ENCODE assay signal across 11 mouse cellular contexts in genomic region chr9:120709146-120709655, GRCm38 (mm10).
DNase-seq lines count a peak whose midpoint lies in the region; ATAC-seq and TF ChIP-seq lines count a peak whose summit lies in the region.
"Had no signal": no experiment of that assay in that cellular context is flagged by ENCODE, and none has a peak within 500 bp of the region (broad histone marks: within the 10 kb centered on the region; RNA-seq: fewer than 3 reads in every experiment).

No protein-coding gene starts in this region.

- H3K27ac ChIP-seq in heart, embryonic 10.5 days: peak overlapping the region; percentile 54; the same call in 1 of the 2 replicates
- H3K27ac ChIP-seq in limb, embryonic 14.5 days (replicated peaks; ENCODE audit: low read depth, low read length): no peak overlapping the region
- H3K27ac ChIP-seq: liver, embryonic 13.5 days had no signal

- intact Hi-C loops in heart, postnatal 10 days (cut with DNase I): no loop called here
- intact Hi-C loops in left cerebral cortex, postnatal 4 days (cut with DNase I): no loop called here

- no peaks in the 10 kb centered on the region for H3K27me3 ChIP-seq in heart, embryonic 10.5 days (ENCODE audit: insufficient read depth, poor library complexity, severe bottlenecking)
- H3K27me3 ChIP-seq in limb, embryonic 14.5 days (ENCODE audit: control insufficient read depth, insufficient read depth, low read length): no peaks in the 10 kb centered on the region
- H3K27me3 ChIP-seq: liver, embryonic 13.5 days had no signal

- peak overlapping the region; percentile 37 for H3K4me3 ChIP-seq in heart, embryonic 10.5 days
- no peak overlapping the region for H3K4me3 ChIP-seq in limb, embryonic 14.5 days (replicated peaks; ENCODE audit: low read length)
- H3K4me3 ChIP-seq: liver, embryonic 13.5 days had no signal

- WGBS in heart, embryonic 10.5 days: 52% methylated on average over 10 of the region's 10 CpGs
- 59% methylated on average over 10 of the region's 10 CpGs for WGBS in limb, embryonic 14.5 days

- no peak for DNase-seq in heart, embryonic 10.5 days (ENCODE audit: low spot score)
- DNase-seq in heart, postnatal 10 days: no peak
- DNase-seq in 3T3-L1 (ENCODE audit: low read depth, low spot score): peak; percentile 51
- peak; percentile 50 for DNase-seq in fibroblast of lung, adult 2 months (ENCODE audit: low read depth)
- no peak for DNase-seq in limb, embryonic 14.5 days (ENCODE audit: low spot score)
- no peak for DNase-seq in embryo, embryonic 10.5 days (ENCODE audit: low spot score)
- no peak for DNase-seq in left cerebral cortex, postnatal 4 days
- DNase-seq: adrenal gland, adult 8-10 months; B cell, adult 2 months; liver, embryonic 13.5 days had no signal

- H3K4me2 ChIP-seq in limb, embryonic 14.5 days (replicated peaks; ENCODE audit: low read depth, low read length, severe bottlenecking): peak overlapping the region; percentile 31; the same call in 1 of the 2 replicates
- H3K4me2 ChIP-seq: liver, embryonic 13.5 days had no signal

- H3K4me1 ChIP-seq in heart, embryonic 10.5 days: peaks cover 9% of the 10 kb centered on the region
- H3K4me1 ChIP-seq in limb, embryonic 14.5 days (ENCODE audit: control insufficient read depth, insufficient read depth, low read length): peaks cover 11% of the 10 kb centered on the region; the same call in 1 of the 2 replicates

- no peak for TF ChIP-seq POLR2A in limb, embryonic 14.5 days (IDR thresholded peaks at IDR 0.05; ENCODE audit: borderline replicate concordance, extremely low read depth, insufficient read depth, insufficient read length)

- no peaks in the 10 kb centered on the region for H3K36me3 ChIP-seq in heart, embryonic 10.5 days
- H3K36me3 ChIP-seq in limb, embryonic 14.5 days (ENCODE audit: control insufficient read depth, insufficient read depth, low read length): no peaks in the 10 kb centered on the region
- H3K36me3 ChIP-seq: liver, embryonic 13.5 days had no signal

- peak overlapping the region; percentile 8 for H3K9ac ChIP-seq in limb, embryonic 14.5 days (ENCODE audit: low read depth, low read length, severe bottlenecking)
- H3K9ac ChIP-seq: liver, embryonic 13.5 days had no signal

- ATAC-seq in limb, embryonic 14.5 days (ENCODE audit: low FRiP score, low read depth): no peak
- no peak for ATAC-seq in activated CD4-positive, CD25-positive, alpha-beta regulatory T cell, adult 4 months

- H3K9me3 ChIP-seq in heart, embryonic 10.5 days: peaks cover 6% of the 10 kb centered on the region; the same call in 1 of the 2 replicates
- H3K9me3 ChIP-seq in limb, embryonic 14.5 days (ENCODE audit: control insufficient read depth, low read length): no peaks in the 10 kb centered on the region
- H3K9me3 ChIP-seq: liver, embryonic 13.5 days had no signal

Comparison
In these comparisons a context has a peak if more than half of its experiments do, and no peak if none do; other contexts are left out.
1. DNase-seq: peak in 3T3-L1 (single experiment) and fibroblast of lung, adult 2 months (single experiment); none in heart, embryonic 10.5 days (single experiment), heart, postnatal 10 days (0 of 2), limb, embryonic 14.5 days (single experiment), embryo, embryonic 10.5 days (single experiment) and left cerebral cortex, postnatal 4 days (single experiment).